Mouse (Mus musculus) kidney, postnatal 14 days (tissue): Measurements from ENCODE around the gene Npm1.

Experiments used
- DNase-seq: peaks from one replicate; pipeline ENCODE4 v3.0.0; 2022; ENCODE audit warnings: mixed read lengths

Gene Npm1

DNA sequence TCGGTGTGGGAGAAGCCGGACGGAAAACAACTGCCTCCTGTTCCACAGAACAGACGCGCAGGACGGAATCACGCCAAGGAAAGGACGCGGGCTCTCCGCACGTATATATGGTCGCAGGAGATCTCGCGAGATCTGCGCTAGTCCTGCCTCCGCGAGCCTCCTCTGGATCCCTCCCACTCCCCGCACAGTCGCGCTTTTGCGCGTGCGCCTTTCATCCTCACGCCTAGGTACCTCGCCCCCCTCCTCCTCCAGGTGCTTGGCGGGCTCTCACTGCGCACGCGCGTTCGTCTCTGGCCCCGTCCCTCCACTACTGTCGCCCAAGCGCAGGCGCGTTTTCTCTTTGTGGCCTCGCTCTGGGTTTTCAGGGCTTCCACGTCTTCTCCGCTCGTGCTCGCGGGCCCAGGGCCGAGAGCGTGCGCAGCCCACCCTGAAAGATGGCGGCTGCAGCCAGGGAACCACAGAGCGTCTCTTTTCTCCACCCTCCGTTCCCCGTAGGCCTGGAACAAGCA lies at the start of gene Npm1:
Gene Npm1, minus strand, starts transcription at position 209 of the 509 bp plus-strand sequence.
- peak; percentile 100 for DNase-seq

DNA sequence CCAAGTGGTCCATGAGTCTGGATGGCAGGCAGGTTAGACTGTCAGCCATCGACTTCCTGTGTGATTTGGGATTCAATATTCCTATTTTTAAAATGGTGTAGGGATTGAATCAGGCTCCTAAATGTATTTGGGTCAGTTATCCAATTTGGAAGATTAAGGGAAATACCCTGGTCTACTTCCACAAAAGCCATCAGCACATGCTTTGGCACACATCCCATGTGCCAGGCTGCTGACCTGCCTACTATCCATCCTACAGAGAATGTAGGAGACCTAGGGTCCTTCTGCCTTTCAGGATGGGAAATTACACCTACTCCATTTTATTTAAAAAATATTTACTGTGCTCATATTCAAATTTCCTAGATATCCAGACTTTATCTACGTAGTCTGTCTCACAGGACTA lies 44.4 kb upstream of the Npm1 start:
- no peak for DNase-seq

DNA sequence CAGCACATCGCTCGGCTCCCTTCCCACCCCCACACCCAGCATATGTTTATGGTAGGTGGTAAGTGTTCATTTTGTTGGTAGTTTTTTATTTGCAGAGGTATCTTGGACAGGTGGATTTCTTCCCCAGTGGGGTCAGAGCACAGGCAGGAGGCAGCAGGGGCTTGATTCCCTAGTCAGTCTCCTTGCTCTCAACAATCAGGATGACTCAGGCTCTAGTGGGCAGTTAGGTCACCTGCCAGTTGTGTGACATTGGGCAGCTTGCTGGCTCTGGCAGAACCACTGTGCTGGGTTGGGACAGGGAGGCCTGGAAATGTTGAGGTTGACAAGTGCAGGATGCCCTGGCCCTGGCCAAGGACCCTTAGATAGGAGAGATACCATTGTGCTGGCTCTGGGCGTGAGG lies 42.0 kb upstream of the Npm1 start:
- DNase-seq = no peak

DNA sequence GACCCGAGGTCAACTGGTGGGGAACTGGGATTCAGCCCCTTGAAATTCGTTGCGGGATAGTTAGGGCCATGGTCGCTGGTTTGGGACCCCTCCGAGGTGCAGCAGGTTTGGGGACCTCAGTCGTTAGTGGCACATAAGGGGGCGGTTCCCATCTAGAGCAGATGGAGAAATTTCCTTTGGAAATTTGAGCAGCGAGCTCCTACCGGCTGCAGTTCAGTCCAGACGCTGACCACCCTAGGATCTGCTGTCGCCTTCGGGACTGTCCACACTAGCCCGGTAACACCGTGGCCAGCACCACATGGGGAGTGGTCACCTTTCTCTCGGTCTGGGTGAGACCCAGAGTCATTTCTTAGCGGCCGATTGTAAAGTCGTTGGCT lies 41.3 kb upstream of the Npm1 start:
- no peak for DNase-seq

DNA sequence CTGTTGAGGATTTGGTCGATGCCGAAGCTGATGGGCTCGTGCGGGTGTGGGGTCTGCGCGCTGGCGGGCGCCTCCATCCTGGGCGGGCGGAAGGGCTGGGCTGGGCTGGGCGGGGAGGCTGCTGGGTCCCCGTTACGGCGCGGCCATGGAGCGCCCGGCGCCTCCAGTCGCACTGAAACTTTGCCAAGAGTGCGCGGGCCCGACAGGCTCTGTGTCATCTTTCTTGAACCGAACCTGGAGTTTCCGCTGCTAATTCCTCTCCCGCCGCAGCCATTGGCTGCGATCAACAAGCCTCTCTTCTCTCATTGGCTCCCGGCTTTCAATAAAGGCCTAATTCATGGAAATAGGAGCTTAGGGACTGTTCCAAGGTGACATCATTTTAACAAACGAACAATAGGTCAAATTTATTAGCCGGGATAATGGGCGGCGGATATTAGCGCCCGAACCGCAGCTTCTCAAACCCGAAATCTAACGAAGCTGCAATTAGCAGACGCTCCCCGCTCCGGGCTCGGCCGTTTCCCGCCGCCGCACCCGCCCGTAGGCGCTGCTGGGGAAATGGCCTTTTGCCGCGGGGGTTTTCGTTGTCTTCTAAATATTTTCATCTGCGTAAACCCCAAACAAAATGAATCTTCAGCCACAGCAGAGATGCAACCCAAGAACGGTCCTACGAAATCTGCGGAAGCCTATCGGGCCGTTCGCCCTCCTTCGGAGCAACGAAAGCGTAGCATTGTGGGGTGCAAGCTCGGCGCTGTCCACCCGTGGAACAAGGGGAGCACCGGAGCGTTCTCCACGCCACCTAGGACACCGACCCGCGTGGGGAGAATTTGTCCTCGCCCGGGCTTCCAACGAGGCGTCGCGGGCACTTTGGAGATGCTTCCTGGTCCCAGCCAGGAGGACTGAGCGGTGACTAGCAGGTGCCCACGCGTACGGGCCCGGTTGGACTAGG lies 40.6 kb upstream of the Npm1 start, which contains the start of gene Tlx3:
Gene Tlx3, minus strand, starts transcription at position 207 of the 946 bp plus-strand sequence.
- DNase-seq = peak; percentile 24

DNA sequence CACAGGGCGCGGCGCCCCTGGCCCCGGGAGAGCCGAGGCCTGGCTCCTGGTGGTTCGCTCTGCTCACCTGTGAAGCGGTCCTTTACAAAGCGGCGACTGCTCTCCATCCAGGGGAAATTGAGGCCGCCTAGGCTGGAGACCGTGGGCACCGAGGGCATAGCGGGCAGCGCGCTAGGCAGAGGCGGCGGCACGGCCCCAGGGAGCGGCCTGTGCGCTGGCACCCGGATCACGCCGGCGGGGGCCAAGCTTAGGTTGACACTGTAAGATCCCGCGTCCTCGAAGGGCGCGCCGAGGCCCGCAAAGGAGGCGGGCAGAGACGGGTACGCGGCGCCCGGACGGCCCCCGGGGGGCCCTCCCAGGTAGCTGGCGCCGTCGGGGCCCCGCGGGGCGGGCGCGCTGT lies 40.0 kb upstream of the Npm1 start:
- no peak for DNase-seq

DNA sequence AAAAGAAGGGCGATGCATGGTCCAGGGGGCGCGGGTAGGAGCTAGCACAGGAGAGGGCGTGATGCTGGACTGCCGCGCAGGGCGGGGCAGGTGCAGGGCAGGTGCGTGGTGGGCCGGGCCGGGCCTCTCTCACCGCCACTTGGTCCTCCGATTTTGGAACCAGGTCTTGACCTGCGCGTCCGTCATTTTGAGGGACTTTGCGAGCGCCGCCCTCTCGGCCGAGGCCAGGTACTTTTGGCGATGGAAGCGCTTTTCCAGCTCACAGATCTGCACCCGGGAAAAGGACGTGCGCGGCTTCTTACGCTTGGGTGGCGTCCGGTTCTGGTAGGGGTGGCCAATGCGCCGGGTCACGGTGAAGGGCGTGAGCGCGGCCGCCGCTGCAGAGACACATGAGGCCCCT lies 39.3 kb upstream of the Npm1 start:
- DNase-seq = no peak

DNA sequence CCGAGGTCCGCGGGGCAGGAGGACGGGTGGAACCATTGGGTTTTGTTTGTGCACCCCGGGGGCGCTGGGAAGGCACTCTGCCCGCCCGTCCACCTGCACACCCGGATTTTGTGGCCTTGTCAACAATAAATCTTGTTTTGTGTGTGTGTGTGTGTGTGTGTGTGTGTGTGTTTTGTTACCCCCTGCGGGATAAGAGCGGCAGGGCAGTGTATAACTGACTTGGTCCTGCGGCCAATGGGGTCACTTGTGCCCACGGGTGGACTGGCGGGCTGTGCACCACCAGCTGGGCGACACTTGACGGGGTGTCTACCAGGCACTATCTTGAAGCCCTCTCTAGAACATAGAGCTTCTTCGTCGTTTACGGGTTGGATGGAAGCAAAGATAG lies 38.6 kb upstream of the Npm1 start:
- no peak for DNase-seq

DNA sequence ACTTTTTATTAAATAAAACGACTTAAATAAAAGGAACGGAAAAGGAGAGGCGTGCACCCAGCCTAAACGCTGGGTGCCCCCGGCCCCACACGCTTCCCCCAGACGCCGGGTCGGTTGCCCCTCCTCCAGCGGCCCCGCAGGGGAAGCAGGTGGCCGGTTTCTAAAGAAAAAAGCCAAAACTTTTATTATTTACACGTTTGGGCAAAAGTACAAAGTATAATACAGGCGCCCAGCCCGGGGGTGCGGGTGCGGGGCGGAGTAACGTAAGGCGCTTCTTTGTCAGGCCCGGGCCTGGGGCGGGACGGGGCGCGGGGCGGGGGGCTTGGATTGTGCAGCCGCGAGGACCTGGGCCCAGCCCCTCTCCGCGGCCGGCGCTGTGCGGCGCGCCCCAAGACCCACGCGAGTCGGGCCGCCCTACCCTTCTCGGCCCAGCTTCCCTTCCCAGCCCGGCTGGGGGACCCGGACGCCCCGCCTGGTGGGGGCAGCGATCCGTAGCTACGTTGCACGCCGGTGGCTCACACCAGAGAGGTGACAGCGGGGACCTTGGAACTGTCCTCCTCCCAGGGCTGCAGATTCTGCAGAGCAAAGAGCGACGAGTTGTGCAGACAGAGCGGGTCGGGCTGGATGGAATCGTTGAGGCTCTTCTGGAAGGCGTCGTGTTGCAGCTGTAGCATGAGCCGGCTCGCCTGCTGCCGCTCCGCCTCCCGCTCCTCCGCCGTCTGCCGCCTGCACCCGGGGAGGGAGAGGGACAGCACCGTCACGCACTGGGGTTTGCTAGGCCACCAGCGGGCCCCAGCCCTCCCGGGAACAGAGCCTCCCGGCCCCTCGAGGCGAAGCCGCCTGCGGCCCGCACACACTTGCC lies 38.0 kb upstream of the Npm1 start:
- peak; percentile 29 for DNase-seq

DNA sequence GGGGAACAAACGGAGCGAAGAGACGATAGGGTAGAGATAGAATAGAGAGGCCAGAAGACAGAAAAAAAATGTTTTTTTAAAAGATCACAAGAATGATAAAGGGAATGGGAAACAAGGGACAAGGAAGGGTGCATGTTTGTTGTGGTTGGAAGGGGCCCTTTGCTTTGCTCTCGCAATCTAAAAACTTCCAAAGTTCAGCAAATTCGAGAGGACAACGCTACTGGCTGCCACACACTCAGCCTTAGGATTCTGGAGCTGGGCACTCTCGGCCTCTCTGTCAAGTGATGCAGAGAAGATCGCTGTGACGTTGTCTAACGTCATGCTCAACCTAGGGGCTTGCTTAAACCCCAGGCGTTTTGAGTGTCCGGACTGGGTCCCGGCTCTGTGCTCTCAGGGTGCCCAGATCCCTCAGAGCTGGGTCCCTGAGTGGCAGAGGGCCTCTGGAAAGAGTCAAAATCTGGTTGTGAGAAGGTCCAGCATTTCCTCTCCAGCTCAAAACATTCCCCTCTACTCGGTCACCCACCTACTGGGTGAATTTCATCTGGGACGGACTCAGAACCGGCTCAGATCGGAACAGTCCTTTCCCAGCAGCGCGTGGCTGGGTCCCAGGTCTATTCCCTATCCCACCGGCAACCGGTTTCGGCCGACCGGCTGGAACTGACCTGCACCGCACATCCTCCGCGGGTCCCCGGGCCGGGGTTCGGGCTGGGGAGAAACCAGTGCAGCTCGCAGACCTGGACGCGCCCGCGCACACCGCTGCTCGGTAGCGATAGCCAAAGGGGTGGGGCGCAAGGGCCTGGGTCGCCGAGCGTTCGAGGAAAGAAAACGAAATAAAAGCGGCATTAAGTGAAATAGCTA lies 37.1 kb upstream of the Npm1 start:
- peak; percentile 12 for DNase-seq

DNA sequence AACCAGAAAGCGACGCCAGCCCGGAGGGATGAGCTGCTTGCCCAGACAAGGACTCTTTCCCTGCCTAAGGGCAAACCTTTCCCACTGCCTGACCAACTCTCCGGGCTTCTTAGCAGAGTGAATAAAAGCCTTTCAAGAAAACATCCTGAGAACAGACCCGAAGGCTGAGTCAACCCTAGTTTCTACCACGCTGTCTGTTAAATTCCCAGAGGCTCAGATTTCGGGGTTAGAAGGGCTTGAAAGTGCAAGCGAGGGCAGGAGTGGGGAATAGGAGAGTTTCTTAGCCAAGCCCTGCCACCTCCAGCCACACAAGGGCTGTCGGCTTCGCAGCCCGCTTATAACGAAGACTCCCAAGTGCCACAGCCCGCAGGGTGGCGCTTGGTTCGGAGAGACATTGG lies 36.1 kb upstream of the Npm1 start:
- DNase-seq = no peak

DNA sequence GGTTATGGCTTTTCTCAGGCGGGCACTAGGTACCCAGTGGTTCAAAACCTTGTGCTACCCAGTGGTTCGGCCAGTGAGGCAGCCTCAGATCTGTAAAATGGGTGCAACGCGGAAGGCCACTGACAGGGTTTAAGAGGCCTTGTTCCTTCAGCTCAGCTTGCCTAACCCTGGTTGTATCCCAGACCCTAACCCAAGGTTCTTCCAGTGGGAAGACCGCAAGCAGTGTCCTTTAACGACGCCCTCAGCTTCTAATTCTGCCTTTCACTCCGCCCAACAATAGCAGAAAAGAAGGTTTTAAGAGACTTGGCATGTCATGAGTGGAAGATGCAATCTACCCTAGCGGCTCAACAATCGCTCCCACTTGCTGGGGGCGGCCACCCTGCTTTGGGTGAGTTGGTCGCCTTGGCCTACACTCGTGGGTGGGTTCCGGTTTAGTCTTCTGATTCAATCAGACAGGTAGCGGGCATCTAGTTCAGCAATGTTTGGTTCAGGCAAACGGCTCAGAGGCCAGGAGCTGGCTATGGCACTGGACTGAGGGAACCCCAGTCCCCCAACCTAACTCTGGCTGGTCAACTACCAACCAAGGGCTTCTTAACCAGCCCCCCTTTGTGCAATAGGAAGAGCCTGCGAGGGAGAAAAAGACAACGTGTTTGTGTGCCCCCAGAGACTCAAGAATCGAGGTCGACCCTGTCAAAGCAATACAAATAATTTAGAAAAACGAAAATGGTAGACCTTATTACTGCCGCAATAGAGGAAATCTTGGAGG lies 35.5 kb upstream of the Npm1 start:
- no peak for DNase-seq

DNA sequence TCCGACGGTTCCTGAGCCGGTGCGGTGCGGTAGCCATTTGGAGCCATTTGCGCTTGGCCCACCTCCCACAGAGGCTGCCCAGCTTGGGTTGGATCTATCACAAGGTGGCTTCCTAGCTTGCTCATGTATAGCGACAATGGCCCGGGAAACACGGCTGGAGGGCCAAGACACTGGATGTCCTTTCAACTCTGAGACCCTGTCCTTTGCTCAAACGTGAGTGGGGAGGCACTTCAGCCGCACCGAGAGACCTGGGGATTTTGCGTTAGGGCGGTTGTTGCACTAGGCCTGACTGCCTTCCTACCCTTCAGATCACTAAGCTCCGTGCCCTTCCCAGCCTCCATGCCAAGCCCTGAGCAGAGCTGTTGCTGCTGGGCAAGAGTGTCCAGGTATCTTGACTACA lies 34.7 kb upstream of the Npm1 start:
- no peak for DNase-seq

DNA sequence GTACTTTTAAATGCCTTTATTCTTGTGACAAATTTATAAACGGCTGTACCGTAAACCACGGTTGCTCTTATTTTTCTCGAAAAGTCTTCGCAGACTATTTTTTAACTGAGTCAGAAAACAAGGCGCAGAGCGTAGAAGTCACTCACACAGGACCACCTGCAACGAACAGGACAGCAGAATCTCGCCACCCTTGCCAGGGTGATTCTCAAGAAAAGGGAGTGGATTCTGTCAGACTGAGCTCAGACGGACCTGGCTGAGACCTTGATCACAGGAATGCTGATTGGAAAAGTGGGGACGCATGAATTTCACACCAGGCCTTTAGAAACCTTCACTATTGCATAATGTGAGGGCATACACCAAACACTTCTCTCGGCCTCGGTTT lies 34.1 kb upstream of the Npm1 start:
- no peak for DNase-seq

DNA sequence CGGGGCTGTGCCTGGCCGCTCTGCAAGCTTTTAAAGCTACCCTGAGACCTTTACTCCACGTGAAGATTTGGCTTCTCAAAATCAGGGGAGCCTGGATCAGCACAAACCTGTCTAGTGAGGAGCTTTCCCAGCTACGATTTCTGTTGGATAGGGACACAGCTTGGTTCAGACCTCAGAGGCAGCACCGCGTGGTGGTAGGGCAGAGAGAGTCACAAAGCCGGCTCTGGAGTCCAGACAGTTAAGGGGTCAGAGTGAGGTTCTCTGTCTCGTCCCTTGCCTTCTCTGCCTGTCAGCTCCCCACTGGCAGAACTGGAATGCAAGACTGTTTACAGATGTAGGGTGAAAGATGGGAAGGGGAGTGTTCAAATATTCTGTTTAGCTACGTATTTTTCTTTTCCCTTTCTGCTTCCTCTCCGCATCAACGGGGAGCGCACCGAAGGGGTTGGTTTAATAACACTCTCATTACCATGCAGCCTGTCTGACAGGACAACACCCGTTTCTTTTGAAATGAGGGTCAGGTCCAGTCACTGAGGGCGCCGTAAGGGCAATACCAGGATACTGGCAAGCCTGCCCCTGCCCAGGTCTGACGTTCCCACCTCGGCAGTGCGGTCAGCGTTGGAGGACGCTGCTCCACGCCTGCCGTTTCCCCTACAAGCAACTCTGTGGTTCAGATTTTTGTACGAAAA lies 33.6 kb upstream of the Npm1 start:
- DNase-seq = no peak

DNA sequence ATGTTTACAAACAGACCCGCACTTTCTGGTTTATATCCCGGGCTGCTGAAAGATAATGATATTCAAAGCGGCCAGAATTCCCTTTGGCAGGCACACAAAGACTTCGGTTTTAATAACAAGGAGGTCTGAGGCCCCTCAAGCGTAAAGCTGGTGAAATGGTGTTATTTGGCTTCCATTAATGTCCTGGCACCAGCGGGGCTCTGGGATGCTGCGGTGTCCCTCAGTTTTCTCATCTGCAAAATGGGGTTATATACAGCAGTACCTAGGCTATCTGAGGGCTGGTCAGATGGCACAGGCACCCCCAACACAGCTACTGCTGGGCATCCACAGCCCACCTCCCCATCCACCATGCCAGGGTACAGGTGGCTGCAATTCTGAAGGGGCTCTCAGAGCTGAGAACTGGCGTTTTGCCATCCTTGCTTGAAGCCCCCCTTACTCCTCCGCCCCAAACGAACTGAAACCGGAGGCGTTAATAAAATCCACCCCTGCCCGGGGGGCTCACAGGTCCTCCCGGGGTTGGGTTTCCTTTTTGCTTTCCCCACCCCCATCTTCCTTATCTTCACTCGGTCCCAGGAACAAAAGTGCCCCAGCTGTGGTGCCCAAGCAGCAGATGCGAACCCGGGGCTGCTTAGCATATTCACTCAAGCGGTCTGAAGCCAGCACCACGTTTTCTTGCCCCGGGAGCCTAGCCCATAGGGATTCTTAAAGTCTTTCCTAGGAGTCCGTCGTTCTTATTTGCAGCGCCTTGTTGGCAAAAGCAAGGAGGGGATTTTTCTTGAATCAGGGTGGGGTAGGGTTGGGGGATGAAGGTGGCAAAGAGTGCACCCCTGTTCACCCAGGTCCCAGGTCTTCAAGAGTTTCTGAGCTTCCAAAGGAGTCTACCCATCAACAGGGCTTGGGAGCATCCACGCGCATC lies 32.8 kb upstream of the Npm1 start:
- no peak for DNase-seq

DNA sequence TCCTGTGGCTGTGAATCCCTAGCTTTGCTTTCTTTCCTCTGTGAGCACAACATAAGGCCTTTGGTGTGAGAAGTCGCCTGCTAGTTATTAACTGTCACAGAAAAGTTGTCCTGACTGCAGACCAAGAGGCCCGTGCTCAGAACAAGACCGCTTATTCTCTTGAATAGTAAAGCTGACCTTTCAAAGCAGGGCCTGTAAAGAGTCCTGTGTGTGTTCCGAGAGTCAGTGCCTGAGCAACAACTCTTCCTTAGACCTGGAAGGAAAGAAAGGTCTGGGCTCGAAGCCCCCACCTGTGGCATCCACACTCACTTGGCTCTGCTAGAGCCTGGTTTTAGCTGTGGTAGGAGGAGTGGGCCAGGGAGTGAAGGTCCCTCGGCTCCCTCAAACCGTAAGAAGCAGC lies 32.1 kb upstream of the Npm1 start:
- no peak for DNase-seq

DNA sequence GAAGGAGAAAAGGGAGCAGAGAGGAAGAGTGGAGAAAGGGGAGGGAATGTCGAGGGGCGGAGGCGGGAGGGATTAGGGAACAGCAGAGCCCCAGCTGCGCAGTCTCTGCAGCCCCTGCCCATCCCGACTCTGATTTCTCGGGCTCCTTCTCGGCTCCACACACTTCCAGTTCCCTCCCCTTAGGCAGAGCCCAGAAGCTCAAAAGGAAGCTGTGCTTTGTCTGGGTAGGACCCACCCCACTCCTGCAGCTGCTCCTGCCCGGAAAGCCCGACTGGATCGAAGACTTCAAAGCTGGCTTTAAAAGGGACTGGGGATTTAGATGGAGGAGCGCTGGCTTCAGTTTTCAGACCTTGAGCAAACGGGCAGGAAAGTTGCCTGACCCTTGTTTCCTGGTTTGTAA lies 30.7 kb upstream of the Npm1 start:
- no peak for DNase-seq

DNA sequence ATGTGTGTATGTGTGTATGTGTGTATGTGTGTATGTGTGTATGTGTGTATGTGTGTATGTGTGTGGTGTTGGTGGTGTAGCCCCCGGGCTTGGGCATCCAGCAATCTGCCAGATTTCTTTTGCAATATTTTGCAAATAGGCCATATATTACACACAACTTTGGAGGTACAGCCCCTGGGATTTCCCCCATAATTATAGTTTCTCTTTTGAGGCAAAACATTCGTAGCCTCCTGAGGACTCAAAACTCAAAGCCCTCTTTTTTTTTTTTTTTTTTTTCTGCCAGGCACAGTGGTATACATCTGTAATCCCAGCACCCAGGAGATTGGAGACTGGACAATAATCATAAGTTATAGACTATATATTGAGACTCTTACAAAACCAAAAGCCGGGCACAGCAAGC lies 18.8 kb upstream of the Npm1 start:
- no peak for DNase-seq

DNA sequence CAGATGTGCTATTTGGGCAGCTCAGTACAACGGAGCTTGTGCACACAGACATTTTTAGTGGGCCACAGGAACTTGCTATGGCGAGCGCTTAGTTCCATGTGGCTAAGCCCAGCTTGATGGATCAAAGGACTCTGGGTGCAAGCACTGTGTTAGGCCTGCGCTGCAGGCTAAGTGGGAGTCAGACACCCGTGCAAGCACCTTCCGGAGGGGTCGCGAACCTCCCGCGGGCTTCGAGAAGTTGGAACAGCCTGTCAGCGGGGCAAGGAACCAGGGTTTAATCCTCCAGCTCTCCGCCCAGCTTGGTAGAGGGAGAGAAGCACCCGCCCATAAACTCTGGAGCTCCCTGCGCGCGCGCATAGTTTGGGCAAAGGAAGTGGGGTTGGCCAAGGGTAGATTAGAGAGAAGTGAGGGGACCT lies 17.7 kb upstream of the Npm1 start:
- DNase-seq = no peak
